Mouse (Mus musculus): ENCODE data around the gene Lrrc8a. TPM values are rescaled to one million over a fixed set of nuclear protein-coding genes. Genes with fewer than 3 reads are reported as not detected.

The Lrrc8a gene
- polyA plus RNA-seq, 1 experiment from 2014 or later: 66.0 TPM

DNA sequence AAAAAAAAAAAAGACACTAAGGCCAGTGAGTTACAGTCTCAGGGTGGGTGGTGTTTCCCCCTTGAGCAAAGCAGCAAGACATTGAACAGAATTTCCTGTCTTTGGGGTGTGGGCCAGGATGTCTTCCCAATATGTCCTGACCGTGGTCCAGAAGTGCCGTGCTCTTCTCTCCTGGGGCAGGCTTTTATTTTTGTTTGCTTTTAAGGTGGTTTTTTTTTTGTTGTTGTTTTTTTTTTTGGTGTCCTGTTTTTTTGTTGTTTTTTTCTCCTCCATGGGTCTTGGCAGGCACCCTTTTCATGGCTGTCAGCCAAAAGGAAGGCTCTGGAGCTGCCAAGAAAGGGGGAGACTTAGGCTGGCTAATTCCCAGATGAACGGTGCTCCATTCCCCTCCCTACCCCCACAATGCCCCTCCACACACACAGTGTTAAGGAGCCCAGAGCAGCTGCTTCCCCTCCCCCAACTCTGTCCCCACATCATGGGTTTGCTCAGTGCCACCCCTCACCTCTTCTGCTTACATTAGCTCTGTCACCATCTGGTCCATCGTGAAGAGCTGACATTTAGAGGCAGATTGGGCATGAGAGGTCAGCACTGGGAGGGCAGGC, 25.4 kb downstream of the Lrrc8a start:
- Histone ChIP-seq H3K9me3 (ENCODE audit: control insufficient read depth, low read length) (no peaks in the 10 kb centered on the region), H3K4me1 (ENCODE audit: control insufficient read depth, insufficient read depth, low read length) (0 out of 2 replicates have a peak, but pooled peaks cover 12% of the 10 kb centered on the region), H3K27me3 (ENCODE audit: control insufficient read depth, insufficient read depth, low read length) (no peaks in the 10 kb centered on the region), H3K4me2 (ENCODE audit: low read length) (no peak overlapping the region), H3K9ac (replicated peaks; ENCODE audit: low read length) (no peak overlapping the region), H3K4me3 (replicated peaks; ENCODE audit: low read depth, low read length) (no peak overlapping the region), H3K36me3 (ENCODE audit: control insufficient read depth, insufficient read depth, low read length) (peaks cover 70% of the 10 kb centered on the region), H3K27ac (replicated peaks; ENCODE audit: low read depth, low read length) (no peak overlapping the region)
- DNase-seq: peak; percentile 78
- ATAC-seq (ENCODE audit: low FRiP score, low TSS enrichment): peak; percentile 53; the same call in 1 of the 2 replicates
- WGBS: 58% methylated on average over 4 of the region's 4 CpGs

DNA sequence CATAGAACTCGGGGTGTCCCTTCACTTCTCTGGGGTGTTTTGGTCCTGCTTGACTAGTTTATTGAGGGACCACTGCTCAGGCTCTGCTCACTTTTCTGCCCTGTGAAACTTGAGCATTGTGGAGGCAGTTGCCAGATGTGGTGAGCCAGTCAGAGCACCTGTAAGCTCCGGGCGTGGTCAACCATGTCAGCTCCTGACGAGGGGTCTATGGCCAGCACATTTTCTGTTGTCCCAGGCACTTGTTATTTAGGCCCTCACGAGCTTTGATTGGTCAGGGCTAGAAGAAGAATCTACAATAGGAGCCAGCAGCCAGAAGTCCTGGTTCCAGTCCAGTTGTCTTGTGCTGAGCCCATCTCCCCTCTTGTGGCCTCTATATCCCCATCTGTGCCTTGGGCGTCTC, 26.3 kb downstream of the Lrrc8a start:
- no peak for ATAC-seq (ENCODE audit: low FRiP score, low TSS enrichment)
- 95% methylated on average over 6 of the region's 6 CpGs for WGBS
- H3K9me3 ChIP-seq (ENCODE audit: control insufficient read depth, low read length): no peaks in the 10 kb centered on the region
- H3K27ac ChIP-seq (replicated peaks; ENCODE audit: low read depth, low read length): no peak overlapping the region
- H3K4me1 ChIP-seq (ENCODE audit: control insufficient read depth, insufficient read depth, low read length): 0 out of 2 replicates have a peak, but pooled peaks cover 12% of the 10 kb centered on the region
- H3K4me2 ChIP-seq (ENCODE audit: low read length): no peak overlapping the region
- H3K4me3 ChIP-seq (replicated peaks; ENCODE audit: low read depth, low read length): no peak overlapping the region
- no peak overlapping the region for H3K9ac ChIP-seq (replicated peaks; ENCODE audit: low read length)
- no peaks in the 10 kb centered on the region for H3K27me3 ChIP-seq (ENCODE audit: control insufficient read depth, insufficient read depth, low read length)
- peaks cover 68% of the 10 kb centered on the region for H3K36me3 ChIP-seq (ENCODE audit: control insufficient read depth, insufficient read depth, low read length)
- no peak for DNase-seq

DNA sequence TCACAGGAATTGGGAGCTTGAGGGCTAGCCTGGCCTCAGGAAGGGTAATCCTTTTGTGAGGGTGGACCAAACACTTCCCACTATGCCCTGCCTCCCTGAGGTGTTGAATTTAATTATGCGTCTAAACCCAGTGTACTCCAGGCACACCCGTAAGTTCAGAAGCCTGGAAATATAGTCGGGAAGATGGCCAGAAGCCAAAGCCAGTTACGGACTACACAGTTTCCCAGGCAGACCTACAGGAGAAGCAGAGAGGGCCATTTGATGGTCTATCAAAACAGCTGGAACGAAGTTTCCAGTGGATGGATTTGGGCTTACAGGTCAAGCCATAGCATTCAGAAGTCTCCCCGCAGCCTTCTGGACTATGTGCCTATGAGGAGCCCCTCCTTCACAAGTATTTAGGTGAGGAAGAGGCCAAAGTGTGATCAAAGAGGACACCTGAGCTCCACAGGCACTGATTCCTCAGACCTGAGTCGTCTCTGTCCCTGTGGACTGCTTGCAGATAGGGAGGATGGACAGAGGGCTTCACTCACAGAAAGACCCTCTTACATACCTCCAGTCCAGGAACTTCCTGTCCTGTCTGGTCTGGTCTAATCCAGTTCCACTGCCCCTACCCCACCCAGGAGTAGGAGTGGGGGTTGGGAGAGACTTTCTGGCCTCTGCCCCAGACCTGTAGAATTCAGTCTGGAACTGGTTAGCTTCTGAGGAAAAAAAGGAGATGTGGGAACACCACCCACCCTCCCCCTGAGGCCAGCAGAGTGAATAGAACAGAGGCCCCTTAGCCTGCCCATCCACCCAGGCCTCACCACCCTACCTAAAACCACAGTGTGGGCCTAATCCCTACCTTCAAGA, 27.4 kb downstream of the Lrrc8a start:
- DNase-seq (no peak), ATAC-seq (ENCODE audit: low FRiP score, low TSS enrichment) (no peak)
- Histone ChIP-seq H3K4me3 (replicated peaks; ENCODE audit: low read depth, low read length) (no peak overlapping the region), H3K4me1 (ENCODE audit: control insufficient read depth, insufficient read depth, low read length) (0 out of 2 replicates have a peak, but pooled peaks cover 12% of the 10 kb centered on the region), H3K9ac (replicated peaks; ENCODE audit: low read length) (no peak overlapping the region), H3K27me3 (ENCODE audit: control insufficient read depth, insufficient read depth, low read length) (no peaks in the 10 kb centered on the region), H3K9me3 (ENCODE audit: control insufficient read depth, low read length) (no peaks in the 10 kb centered on the region), H3K36me3 (ENCODE audit: control insufficient read depth, insufficient read depth, low read length) (peaks cover 57% of the 10 kb centered on the region), H3K4me2 (ENCODE audit: low read length) (no peak overlapping the region), H3K27ac (replicated peaks; ENCODE audit: low read depth, low read length) (peak overlapping the region; percentile 64)
- WGBS: 75% methylated on average over 7 of the region's 7 CpGs

DNA sequence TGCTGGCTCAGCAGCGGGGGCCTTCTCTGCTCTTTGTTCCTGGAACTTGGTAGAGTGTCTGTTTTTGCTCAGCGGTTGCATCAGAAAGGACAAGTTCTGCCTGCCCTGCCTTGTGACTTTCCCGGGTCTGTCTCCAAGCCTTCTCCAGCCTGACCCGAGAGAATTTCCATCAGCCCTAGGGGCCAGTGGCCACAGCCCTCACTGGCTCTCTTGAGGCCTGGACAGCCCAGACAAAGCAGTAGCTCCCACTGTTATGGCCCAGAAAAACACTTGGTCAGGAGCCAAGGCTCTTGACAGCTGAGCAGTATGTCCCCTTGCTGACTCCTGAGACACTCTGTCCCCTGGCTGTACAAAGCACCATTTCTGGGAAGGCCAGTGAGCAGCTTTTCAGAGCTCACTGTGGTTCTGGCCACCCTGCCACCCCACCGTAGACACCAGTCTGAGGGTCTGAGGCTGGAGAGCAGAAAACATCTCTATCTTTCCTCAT, 28.3 kb downstream of the Lrrc8a start, which contains the start of gene Phyhd1:
Phyhd1 (plus strand) TSS at position 437 of the 487 bp plus-strand sequence.
- H3K4me1 ChIP-seq (ENCODE audit: control insufficient read depth, insufficient read depth, low read length): 0 out of 2 replicates have a peak, but pooled peaks cover 12% of the 10 kb centered on the region
- WGBS: 29% methylated on average over 5 of the region's 5 CpGs
- no peak within 1 kb of the TSS for H3K4me3 ChIP-seq (replicated peaks; ENCODE audit: low read depth, low read length)
- H3K27me3 ChIP-seq (ENCODE audit: control insufficient read depth, insufficient read depth, low read length): no peaks in the 10 kb centered on the region
- H3K27ac ChIP-seq (replicated peaks; ENCODE audit: low read depth, low read length): peak within 1 kb of the TSS; percentile 64
- ATAC-seq (ENCODE audit: low FRiP score, low TSS enrichment) (no peak), DNase-seq (peak; percentile 44)
- H3K9ac ChIP-seq (replicated peaks; ENCODE audit: low read length): 0 out of 2 replicates have a peak within 1 kb of the TSS, but pooled peaks have one; percentile 12
- H3K9me3 ChIP-seq (ENCODE audit: control insufficient read depth, low read length): no peaks in the 10 kb centered on the region
- H3K4me2 ChIP-seq (ENCODE audit: low read length): no peak within 1 kb of the TSS
- peaks cover 48% of the 10 kb centered on the region for H3K36me3 ChIP-seq (ENCODE audit: control insufficient read depth, insufficient read depth, low read length)

DNA sequence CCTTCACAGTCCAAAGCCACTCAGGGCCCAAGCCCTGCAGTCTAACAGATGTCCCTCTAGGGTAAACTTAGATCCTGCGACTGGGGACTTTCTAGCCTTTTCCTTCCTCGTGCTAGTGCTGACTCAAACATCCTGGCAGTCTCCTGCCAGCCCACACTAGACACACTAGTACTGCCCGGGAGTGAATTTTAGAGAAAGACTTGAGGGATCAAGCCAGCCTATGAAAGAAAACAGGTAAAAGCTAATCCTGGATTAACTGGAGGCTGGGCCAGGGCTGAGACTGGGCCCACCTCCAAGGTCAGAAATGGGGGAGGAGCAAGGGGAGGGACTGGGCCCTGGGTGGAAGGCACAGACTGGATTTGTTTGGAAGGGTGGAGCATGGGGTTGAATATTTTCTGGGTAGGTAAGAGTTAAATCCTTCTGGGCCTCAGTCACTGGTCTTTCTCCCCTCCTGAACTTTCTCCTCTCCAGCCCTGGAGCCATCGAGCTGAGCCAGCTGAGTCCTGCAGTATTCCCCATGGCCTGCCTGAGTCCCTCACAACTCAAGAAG, 29.0 kb downstream of the Lrrc8a start:
- ATAC-seq (ENCODE audit: low FRiP score, low TSS enrichment): no peak
- 14% methylated on average over 4 of the region's 4 CpGs for WGBS

DNA sequence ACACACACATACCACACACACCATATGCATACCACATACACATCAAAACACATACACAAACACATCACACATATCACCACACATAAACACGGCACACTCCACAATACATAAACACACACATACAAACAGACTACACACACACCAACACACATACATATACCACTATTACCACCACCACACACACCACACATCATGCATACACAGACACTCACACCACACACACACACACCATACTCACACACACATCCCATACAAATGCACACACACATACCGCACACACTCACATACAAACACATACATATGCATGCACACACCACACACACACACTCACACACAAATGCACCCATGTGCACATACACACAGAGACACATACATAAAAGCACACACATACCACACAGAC, 30.0 kb downstream of the Lrrc8a start:
- Histone ChIP-seq H3K4me2 (ENCODE audit: low read length) (no peak overlapping the region), H3K27me3 (ENCODE audit: control insufficient read depth, insufficient read depth, low read length) (no peaks in the 10 kb centered on the region), H3K4me3 (replicated peaks; ENCODE audit: low read depth, low read length) (no peak overlapping the region), H3K9ac (replicated peaks; ENCODE audit: low read length) (no peak overlapping the region), H3K4me1 (ENCODE audit: control insufficient read depth, insufficient read depth, low read length) (0 out of 2 replicates have a peak, but pooled peaks cover 12% of the 10 kb centered on the region), H3K9me3 (ENCODE audit: control insufficient read depth, low read length) (no peaks in the 10 kb centered on the region), H3K27ac (replicated peaks; ENCODE audit: low read depth, low read length) (no peak overlapping the region), H3K36me3 (ENCODE audit: control insufficient read depth, insufficient read depth, low read length) (peaks cover 32% of the 10 kb centered on the region)
- ATAC-seq (ENCODE audit: low FRiP score, low TSS enrichment) (no peak), DNase-seq (no peak)
- 94% methylated on average over 2 of the region's 2 CpGs for WGBS

More for the DNA sequence above, 29.0 kb downstream of the Lrrc8a start:
- Histone ChIP-seq H3K9ac (replicated peaks; ENCODE audit: low read length) (0 out of 2 replicates have a peak overlapping the region, but pooled peaks have one; percentile 12), H3K9me3 (ENCODE audit: control insufficient read depth, low read length) (no peaks in the 10 kb centered on the region), H3K36me3 (ENCODE audit: control insufficient read depth, insufficient read depth, low read length) (peaks cover 42% of the 10 kb centered on the region), H3K27ac (replicated peaks; ENCODE audit: low read depth, low read length) (peak overlapping the region; percentile 64), H3K4me3 (replicated peaks; ENCODE audit: low read depth, low read length) (no peak overlapping the region), H3K27me3 (ENCODE audit: control insufficient read depth, insufficient read depth, low read length) (no peaks in the 10 kb centered on the region), H3K4me2 (ENCODE audit: low read length) (no peak overlapping the region), H3K4me1 (ENCODE audit: control insufficient read depth, insufficient read depth, low read length) (0 out of 2 replicates have a peak, but pooled peaks cover 12% of the 10 kb centered on the region)
- DNase-seq: peak; percentile 43

DNA sequence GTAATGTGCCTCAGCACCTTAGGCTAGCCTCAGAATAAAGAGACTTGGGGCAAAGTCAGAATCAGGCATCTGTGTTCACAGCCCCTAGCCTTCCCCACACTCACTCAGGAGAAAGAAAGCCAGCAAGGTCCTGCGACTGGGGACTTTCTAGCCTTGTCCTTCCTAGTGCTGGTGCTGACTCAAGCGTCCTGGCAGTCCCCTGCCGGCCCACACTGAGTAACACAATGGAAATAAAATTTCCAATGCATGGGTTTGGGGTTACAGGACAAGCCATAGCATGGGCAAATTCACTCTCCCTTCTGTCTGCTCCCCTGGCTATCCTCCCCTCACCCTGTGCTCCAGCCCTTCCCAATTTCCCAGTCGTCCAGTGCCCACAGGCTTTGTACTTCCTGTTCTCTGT, 30.9 kb downstream of the Lrrc8a start:
- 61% methylated on average over 4 of the region's 4 CpGs for WGBS
- no peak overlapping the region for H3K27ac ChIP-seq (replicated peaks; ENCODE audit: low read depth, low read length)
- DNase-seq: no peak
- H3K9ac ChIP-seq (replicated peaks; ENCODE audit: low read length): no peak overlapping the region
- H3K4me2 ChIP-seq (ENCODE audit: low read length): no peak overlapping the region
- H3K27me3 ChIP-seq (ENCODE audit: control insufficient read depth, insufficient read depth, low read length): no peaks in the 10 kb centered on the region
- 0 out of 2 replicates have a peak, but pooled peaks cover 12% of the 10 kb centered on the region for H3K4me1 ChIP-seq (ENCODE audit: control insufficient read depth, insufficient read depth, low read length)
- H3K4me3 ChIP-seq (replicated peaks; ENCODE audit: low read depth, low read length): no peak overlapping the region
- no peaks in the 10 kb centered on the region for H3K9me3 ChIP-seq (ENCODE audit: control insufficient read depth, low read length)
- peaks cover 28% of the 10 kb centered on the region for H3K36me3 ChIP-seq (ENCODE audit: control insufficient read depth, insufficient read depth, low read length)
- no peak for ATAC-seq (ENCODE audit: low FRiP score, low TSS enrichment)

DNA sequence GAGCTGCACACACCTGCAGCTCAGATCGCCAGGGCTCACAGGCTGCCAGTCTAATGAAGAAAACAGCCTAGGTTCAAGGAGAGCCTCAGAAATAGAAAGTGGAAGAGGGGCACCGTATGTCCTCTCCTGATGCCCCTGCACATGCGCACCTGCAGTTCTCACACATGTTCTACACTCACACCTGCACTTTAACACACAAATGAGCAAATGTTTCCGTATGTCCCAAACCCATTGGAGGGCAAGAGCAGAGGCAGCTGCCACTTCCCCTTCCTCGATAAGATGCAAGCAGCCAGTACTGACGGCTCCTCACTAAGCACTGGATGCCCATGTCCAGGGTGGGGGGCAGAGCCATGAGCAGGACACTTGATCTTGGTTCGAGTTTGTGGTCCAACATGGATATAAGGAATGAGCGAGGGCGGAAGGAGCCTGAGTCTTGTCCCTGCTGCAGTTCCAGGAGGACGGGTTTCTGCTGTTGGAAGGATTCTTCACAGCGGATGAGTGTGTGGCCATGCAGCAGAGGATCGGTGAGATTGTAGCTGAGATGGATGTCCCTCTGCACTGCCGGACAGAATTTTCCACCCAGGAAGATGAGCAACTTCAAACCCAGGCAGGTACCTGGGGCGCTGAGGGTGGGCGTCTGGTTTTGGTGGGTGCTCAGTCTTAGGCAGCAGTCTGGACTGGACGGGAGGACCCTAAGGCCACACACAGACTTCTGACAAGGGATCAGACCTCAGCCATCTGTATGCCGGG, 31.9 kb downstream of the Lrrc8a start:
- H3K4me3 ChIP-seq (replicated peaks; ENCODE audit: low read depth, low read length): no peak overlapping the region
- H3K27ac ChIP-seq (replicated peaks; ENCODE audit: low read depth, low read length): no peak overlapping the region
- 92% methylated on average over 17 of the region's 17 CpGs for WGBS
- ATAC-seq (ENCODE audit: low FRiP score, low TSS enrichment): no peak
- no peak for DNase-seq
- no peak overlapping the region for H3K4me2 ChIP-seq (ENCODE audit: low read length)
- H3K9ac ChIP-seq (replicated peaks; ENCODE audit: low read length): no peak overlapping the region
- 0 out of 2 replicates have a peak, but pooled peaks cover 12% of the 10 kb centered on the region for H3K4me1 ChIP-seq (ENCODE audit: control insufficient read depth, insufficient read depth, low read length)
- no peaks in the 10 kb centered on the region for H3K27me3 ChIP-seq (ENCODE audit: control insufficient read depth, insufficient read depth, low read length)
- peaks cover 18% of the 10 kb centered on the region for H3K36me3 ChIP-seq (ENCODE audit: control insufficient read depth, insufficient read depth, low read length)
- H3K9me3 ChIP-seq (ENCODE audit: control insufficient read depth, low read length): no peaks in the 10 kb centered on the region
